Mouse (Mus musculus) lung, postnatal 0 days (tissue): ENCODE results near the gene Ociad2. TPM values are rescaled to one million over a fixed set of nuclear protein-coding genes. Genes with fewer than 3 reads are reported as not detected.

ENCODE experiments used
- ATAC-seq: fragments of 200-750 bp; cut with Nextera tagmentation; 2 replicates; pipeline ENCODE4 v1.8.0; 2017; ENCODE audit warnings: moderate library complexity
- DNase-seq: peaks from one replicate; pipeline ENCODE4 v3.0.0-alpha.2; 2016; ENCODE audit warnings: low spot score
- H3K27ac ChIP-seq: fragments of 300-500 bp; sonication (generic); 2 replicates; pipeline ENCODE4 v1.5.1; 2014; ENCODE audit warnings: antibody characterized with exemption, mild to moderate bottlenecking, low read length, mixed read lengths
- H3K27me3 ChIP-seq: fragments of 300-500 bp; sonication (generic); replicated peaks from 2 replicates; pipeline ENCODE4 v1.6.1; 2014; ENCODE audit warnings: low read length, mixed read lengths; ENCODE audit not compliant: insufficient read depth
- H3K36me3 ChIP-seq: fragments of 300-500 bp; sonication (generic); 2 replicates; pipeline ENCODE4 v1.6.1; 2014; ENCODE audit warnings: low read length, mixed read lengths; ENCODE audit not compliant: insufficient read depth
- H3K4me1 ChIP-seq: fragments of 300-500 bp; sonication (generic); 2 replicates; pipeline ENCODE4 v1.6.1; 2014; ENCODE audit warnings: antibody characterized with exemption, low read depth, low read length, mixed read lengths; ENCODE audit not compliant: insufficient read depth
- H3K4me2 ChIP-seq: fragments of 300-500 bp; sonication (generic); replicated peaks from 2 replicates; pipeline ENCODE4 v1.6.1; 2014; ENCODE audit warnings: low read depth, mild to moderate bottlenecking, low read length, moderate library complexity, mixed read lengths
- H3K4me3 ChIP-seq: fragments of 300-500 bp; sonication (generic); 2 replicates; pipeline ENCODE4 v1.5.1; 2014; ENCODE audit warnings: low read depth, low read length
- H3K9ac ChIP-seq: fragments of 300-500 bp; sonication (generic); replicated peaks from 2 replicates; pipeline ENCODE4 v1.6.1; 2014; ENCODE audit warnings: low read depth, mild to moderate bottlenecking
- H3K9me3 ChIP-seq: fragments of 300-500 bp; sonication (generic); 2 replicates; pipeline ENCODE4 v1.6.1; 2016; ENCODE audit warnings: low read length, mixed read lengths
- CTCF ChIP-seq: IDR thresholded peaks from 2 replicates; pipeline ENCODE4 v1.5.1; 2016; ENCODE audit warnings: antibody characterized with exemption, mild to moderate bottlenecking
- EP300 ChIP-seq: IDR thresholded peaks from 2 replicates; pipeline ENCODE4 v1.6.1; 2016; ENCODE audit warnings: antibody characterized with exemption, mild to moderate bottlenecking, control low read depth
- WGBS: fragments of 180-500 bp; shearing (Covaris S2); extraction: QIAGEN DNeasy Blood & Tissue Kit; methylation state at CpG from one replicate; pipeline ENCODE4 v1.1.7; 2014; 5-methylcytosine and 5-hydroxymethylcytosine counted together
- polyA plus RNA-seq: library from polyadenylated mRNA; unstranded; fragments of >200 nt; fragmentation: Nextera tagmentation; extraction: Ambion mirVana; gene quantifications from 2 replicates; pipeline ENCODE4 v1.2.1, GENCODE M21; 2015

The Ociad2 gene
- polyA plus RNA-seq, 1 experiment from 2014 or later, result 47.2 TPM

- Histone ChIP-seq H3K4me2 (no peak overlapping the region), H3K4me1 (no peaks in the 10 kb centered on the region), H3K9ac (no peak overlapping the region), H3K27ac (no peak overlapping the region), H3K9me3 (no peaks in the 10 kb centered on the region), H3K4me3 (no peak overlapping the region), H3K27me3 (no peaks in the 10 kb centered on the region), H3K36me3 (no peaks in the 10 kb centered on the region)
- DNase-seq, result peak; percentile 87
- TF ChIP-seq CTCF, result peak; percentile 89
- TF ChIP-seq EP300, result no peak
- 15% methylated on average over 3 of the region's 3 CpGs for WGBS
- peak; percentile 73 for ATAC-seq
Measured at GRCm38 (mm10) chr5:73379908-73380307, 39.1 kb upstream of the Ociad2 start.

DNA sequence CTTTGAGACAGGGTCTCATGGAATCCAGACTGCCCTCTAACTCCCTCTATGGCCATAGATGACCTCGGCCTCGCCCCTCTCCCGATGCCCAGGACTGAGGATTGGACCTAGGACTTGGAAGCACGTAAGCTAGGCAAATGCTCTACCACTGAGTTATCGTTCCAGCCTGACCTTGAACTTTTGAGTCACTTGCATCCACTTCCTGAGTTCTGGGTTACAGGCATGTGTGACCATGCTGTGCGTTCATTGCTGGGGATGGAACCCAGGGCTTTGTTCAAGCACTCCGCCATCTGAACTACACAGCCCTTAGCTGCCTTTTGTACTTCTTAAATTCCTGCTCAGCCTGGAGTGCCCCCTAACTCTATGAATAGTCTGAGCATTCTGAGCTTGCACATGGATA lies 35.7 kb upstream of the Ociad2 start:
- WGBS, result 77% methylated on average over 7 of the region's 7 CpGs
- ATAC-seq, result no peak
- DNase-seq, result no peak
- Histone ChIP-seq H3K4me1 (no peaks in the 10 kb centered on the region), H3K4me2 (no peak overlapping the region), H3K4me3 (no peak overlapping the region), H3K9ac (no peak overlapping the region), H3K27me3 (no peaks in the 10 kb centered on the region), H3K36me3 (no peaks in the 10 kb centered on the region), H3K27ac (no peak overlapping the region), H3K9me3 (no peaks in the 10 kb centered on the region)
- TF ChIP-seq EP300 (no peak), CTCF (no peak)

GRCm38 (mm10) chr5:73376041-73376440 lies 35.2 kb upstream of the Ociad2 start:
- ATAC-seq, result no peak

DNA sequence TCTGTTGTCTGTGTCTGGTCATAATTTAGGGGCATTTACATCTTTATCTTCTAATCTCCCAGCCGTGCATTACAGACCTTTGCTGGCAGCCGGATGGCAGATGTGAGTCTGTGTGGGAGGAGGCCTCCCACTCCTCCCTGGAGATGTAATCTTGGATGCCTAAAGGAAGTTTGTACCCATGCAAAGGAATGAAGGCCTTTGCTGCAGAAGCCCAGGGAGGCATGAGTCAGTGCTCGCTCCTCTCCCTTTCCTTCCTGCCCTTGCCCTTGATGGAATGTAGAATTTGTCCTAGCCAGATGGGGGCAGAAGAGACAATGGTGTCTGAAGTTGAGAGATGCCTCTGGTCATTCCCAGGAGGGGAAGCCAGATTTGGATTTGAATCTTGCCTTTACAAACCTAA lies 32.4 kb upstream of the Ociad2 start:
- TF ChIP-seq EP300 (no peak), CTCF (no peak)
- Histone ChIP-seq H3K27me3 (no peaks in the 10 kb centered on the region), H3K9ac (no peak overlapping the region), H3K4me3 (no peak overlapping the region), H3K4me2 (no peak overlapping the region), H3K4me1 (no peaks in the 10 kb centered on the region), H3K9me3 (no peaks in the 10 kb centered on the region), H3K36me3 (no peaks in the 10 kb centered on the region), H3K27ac (no peak overlapping the region)
- WGBS, result 39% methylated on average over 3 of the region's 3 CpGs
- DNase-seq (no peak), ATAC-seq (no peak)

More at GRCm38 (mm10) chr5:73376041-73376440, 35.2 kb upstream of the Ociad2 start:
- H3K9me3 ChIP-seq, result no peaks in the 10 kb centered on the region
- H3K36me3 ChIP-seq, result no peaks in the 10 kb centered on the region
- H3K27ac ChIP-seq, result no peak overlapping the region
- no peak overlapping the region for H3K4me2 ChIP-seq
- H3K4me1 ChIP-seq, result no peaks in the 10 kb centered on the region
- no peaks in the 10 kb centered on the region for H3K27me3 ChIP-seq
- TF ChIP-seq EP300 (no peak), CTCF (no peak)
- no peak for DNase-seq
- 63% methylated on average over 9 of the region's 9 CpGs for WGBS
- no peak overlapping the region for H3K4me3 ChIP-seq
- H3K9ac ChIP-seq, result no peak overlapping the region

DNA sequence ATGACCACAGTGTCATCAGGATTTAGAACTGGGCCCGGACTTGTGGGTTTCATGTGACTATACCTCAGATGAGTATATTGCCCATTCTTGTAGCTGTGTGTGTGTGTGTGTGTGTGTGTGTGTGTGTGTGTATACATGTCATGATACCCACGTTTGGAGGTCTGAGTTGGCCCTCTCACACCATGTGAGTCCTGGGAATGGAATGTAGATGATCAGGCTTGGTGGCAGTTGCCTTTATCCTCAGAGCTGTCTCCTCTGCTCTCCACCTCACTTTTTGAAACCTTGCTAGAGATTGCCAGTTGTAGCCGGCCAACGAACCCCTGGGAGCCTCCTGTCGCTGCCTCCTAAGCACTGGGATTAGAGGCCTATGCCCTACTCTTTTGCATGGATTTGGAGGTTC lies 31.8 kb upstream of the Ociad2 start:
- Histone ChIP-seq H3K27ac (no peak overlapping the region), H3K9ac (no peak overlapping the region), H3K4me1 (no peaks in the 10 kb centered on the region), H3K36me3 (no peaks in the 10 kb centered on the region), H3K4me3 (no peak overlapping the region), H3K4me2 (no peak overlapping the region), H3K27me3 (no peaks in the 10 kb centered on the region), H3K9me3 (no peaks in the 10 kb centered on the region)
- DNase-seq (no peak), ATAC-seq (no peak)
- WGBS, result 76% methylated on average over 5 of the region's 5 CpGs
- no peak for TF ChIP-seq EP300
- no peak for TF ChIP-seq CTCF

DNA sequence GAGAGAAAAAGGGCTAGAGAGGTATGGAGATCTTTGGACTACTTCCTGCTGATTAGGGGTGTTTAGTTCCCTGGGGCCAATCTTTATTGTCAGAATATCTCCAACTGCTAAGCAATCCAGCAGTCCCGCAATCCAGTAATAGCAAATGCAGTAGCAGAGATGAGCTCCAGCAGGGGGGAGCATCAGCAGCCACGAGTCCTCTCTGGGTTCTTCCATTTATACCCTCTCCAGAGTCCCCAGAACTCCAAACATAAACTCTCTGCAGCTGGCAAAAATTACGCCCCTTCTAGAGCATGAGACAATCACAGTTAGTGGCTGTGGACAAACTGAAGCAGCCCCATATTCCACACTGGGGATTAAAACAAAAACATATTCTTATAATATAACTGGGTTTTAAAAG lies 28.9 kb upstream of the Ociad2 start:
- Histone ChIP-seq H3K27me3 (no peaks in the 10 kb centered on the region), H3K9ac (no peak overlapping the region), H3K4me2 (no peak overlapping the region), H3K4me1 (no peaks in the 10 kb centered on the region), H3K27ac (no peak overlapping the region), H3K4me3 (no peak overlapping the region), H3K36me3 (no peaks in the 10 kb centered on the region), H3K9me3 (no peaks in the 10 kb centered on the region)
- DNase-seq, result no peak
- no peak for ATAC-seq
- no peak for TF ChIP-seq EP300
- no peak for TF ChIP-seq CTCF
- WGBS, result 68% methylated on average over 3 of the region's 3 CpGs

- no peak overlapping the region for H3K27ac ChIP-seq
- TF ChIP-seq CTCF (no peak), EP300 (no peak)
- no peaks in the 10 kb centered on the region for H3K4me1 ChIP-seq
- ATAC-seq (no peak), DNase-seq (no peak)
- no peak overlapping the region for H3K4me2 ChIP-seq
- no peaks in the 10 kb centered on the region for H3K27me3 ChIP-seq
- H3K36me3 ChIP-seq, result no peaks in the 10 kb centered on the region
- H3K4me3 ChIP-seq, result no peak overlapping the region
- H3K9me3 ChIP-seq, result no peaks in the 10 kb centered on the region
- 68% methylated on average over 10 of the region's 10 CpGs for WGBS
- H3K9ac ChIP-seq, result no peak overlapping the region
Measured at GRCm38 (mm10) chr5:73368845-73369447, 28.1 kb upstream of the Ociad2 start.
